Mouse (Mus musculus) adrenal gland, postnatal 14 days (tissue): ENCODE results near the gene Camk1. TPM values are rescaled to one million over a fixed set of nuclear protein-coding genes. Genes with fewer than 3 reads are reported as not detected.
A peak's percentile ranks its signal among the peaks of the same experiment; 100 is the strongest.

Experiments
- DNase-seq: peaks from one replicate; pipeline ENCODE4 v3.0.0; 2021; ENCODE audit warnings: mixed read lengths
- total RNA-seq: library from RNA; stranded (reverse); gene quantifications from 2 replicates; pipeline ENCODE4 v1.2.3, GENCODE M21; 2021

Gene Camk1
- total RNA-seq, 1 experiment from 2014 or later, result 46.4 TPM

DNA sequence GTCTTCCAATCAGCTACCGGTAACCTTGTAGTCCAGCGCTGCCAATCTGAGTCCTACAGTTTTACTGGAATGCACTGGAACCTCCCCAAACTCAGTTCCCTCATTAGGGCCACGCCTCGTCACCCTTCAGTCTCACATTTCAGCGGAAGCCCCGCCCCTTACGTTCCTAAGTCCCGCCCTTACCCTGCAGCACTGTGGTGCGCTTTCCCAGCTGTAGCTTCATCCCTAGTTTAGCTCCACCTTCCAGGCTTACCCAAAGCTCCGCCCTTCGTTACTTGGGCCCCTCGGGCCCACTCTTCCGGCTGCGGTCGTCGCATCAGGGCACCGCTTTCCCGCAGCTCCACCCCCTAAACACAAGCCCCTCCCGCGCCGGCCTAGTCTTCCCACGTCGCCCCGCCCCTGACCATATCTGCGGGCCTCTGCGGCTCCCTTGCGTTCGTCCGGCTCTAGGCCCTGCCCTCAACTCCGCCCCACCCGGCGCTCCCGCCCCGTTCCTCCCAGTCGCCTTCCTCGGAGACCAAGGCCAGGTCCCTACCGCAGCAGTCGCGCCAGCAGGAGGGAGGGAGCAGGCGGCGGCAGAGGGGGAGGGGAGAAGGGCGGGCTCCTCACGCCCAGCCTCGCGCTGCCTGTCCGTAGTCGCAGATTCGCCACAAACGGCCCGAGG is 37.3 kb downstream of the Camk1 start:
- peak; percentile 100 for DNase-seq

DNA sequence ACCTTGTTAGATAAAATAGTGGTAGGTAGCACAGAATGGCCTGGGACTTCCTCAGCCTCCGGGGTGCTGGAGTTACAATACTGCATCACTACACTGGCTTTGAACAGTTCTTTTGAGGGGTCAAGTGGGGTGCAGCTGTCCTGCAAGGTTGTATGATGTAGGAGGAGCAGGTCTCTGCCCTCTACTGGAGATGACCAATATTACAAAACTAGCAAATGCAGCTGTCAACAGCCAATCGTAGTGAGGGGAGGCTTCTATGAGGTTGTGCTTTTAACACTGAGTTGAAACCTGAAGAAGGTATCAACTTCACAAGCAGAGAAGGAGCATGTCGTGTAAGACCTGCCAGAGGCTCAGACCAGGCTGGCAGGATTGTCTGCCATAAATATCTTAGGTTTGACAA is 41.5 kb downstream of the Camk1 start:
- no peak for DNase-seq

GRCm38 (mm10) chr6:113301350-113301749 is 42.4 kb downstream of the Camk1 start:
- no peak for DNase-seq

- no peak for DNase-seq
Measured at GRCm38 (mm10) chr6:113296639-113297038, 47.1 kb downstream of the Camk1 start.

DNA sequence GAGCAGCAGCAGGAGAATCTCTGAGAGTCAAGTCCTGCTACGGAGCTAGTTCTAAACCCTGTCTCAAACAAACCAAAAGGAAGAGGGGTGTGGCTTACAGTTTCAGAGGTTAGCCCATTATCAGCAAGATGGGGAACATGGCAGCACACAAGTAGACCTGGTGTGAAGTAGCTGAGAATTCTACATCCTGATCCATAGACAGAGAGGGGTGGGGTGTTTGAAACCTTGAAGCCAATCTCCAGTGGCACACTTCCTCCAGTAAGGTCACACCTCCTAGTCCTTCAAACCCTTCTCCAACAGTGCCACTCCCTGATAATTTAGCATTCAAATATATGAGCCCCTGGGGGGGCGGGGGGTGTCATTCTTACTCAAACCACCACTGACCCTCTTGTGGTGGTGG is 47.7 kb downstream of the Camk1 start:
- no peak for DNase-seq

DNA sequence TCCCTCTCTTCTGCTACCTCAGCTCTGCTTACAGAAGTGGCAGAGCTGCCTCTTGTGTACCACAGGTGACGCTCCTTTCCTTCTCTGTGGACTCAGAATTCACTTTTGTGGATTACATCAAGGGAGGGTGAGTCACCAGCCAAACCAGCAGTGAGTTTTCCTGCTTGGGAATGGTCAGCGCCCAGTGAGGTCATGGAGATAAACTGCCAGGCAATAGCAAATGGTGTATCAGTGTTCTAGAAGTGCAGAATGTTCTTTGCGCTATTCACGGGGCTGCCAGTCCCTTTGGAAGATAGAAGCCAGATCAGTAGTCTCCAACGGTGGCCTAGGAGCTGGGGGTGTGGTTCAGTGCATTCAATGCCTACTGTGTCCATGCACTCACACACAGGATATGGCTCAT is 50.8 kb downstream of the Camk1 start:
- no peak for DNase-seq

DNA sequence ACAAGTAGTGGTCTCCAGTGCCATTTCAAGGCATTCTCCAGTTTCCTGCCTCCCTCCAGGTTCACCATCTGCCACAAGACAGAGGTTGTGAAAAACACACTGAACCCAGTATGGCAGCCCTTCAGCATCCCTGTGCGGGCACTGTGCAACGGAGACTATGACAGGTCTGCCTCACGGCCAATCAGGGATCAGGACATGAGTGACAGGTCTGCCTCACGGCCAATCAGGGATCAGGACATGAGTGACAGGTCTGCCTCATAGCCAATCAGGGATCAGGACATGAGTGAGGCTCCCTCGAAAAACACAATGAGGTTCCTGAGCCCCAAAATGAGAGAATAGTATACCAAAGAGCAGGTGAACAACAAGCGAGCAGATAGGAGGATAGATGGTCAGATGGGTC is 53.4 kb downstream of the Camk1 start:
- DNase-seq, result no peak

DNA sequence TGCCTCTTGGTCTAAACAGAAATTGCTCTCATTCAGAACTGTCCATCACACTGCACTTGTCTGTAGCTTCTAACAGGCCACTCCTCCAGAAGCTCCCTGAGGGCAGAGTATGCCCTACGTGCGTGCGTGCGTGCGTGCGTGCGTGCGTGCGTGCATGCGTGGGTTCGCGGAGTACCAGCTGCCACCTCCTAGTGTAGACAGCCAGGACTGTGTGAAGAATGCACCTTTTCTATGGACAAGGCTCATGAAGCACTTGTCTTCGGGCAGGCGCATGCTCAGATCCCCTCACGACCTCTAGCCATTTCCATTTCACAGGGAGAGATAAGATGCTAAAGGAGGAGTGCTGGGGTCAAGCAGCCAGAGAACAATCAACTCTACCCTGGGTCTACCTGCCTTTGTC is 54.4 kb downstream of the Camk1 start:
- no peak for DNase-seq

GRCm38 (mm10) chr6:113287236-113287635 is 56.5 kb downstream of the Camk1 start:
- DNase-seq, result no peak

DNA sequence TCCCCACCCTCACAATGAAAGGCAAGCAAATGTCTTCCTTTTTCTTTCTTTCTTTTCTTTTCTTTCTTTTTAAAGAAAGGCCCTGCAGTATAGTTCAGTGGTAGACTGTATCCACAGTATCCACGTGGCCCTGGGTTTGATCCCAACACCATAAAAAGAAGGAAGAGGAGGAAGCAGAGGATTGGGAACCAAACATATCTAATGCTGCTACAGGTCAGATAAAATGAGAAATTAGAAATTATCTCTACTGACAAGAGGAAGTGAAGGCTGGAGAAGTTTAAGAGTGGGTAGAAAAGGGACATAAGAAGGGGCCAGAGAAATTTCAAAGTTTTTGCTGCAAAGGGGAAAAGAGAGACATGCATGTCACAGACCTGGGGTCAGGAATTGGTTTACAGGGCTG is 57.5 kb downstream of the Camk1 start:
- no peak for DNase-seq

DNA sequence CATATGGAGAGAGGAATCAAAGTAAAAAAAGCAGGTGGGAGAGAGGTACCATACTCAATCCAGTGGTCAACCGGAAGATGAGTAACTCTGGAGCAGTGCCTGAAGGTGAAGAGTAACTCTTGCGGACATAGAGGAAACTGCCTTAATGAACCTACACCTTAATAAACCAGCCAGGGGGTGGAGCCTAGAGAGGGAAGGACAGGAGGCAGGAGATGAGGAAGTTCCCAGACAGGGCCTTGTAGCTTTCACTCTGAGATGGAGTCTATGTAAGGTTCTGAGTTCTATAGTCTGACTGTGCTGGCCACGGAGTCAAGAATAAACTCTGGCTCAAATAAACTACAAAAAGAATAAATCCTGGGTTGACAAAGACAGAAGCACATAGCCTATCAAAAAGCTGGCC is 58.9 kb downstream of the Camk1 start:
- no peak for DNase-seq

Other genes with a start within 250 kb of the Camk1 start
- 4.1 and 4.2 TPM in 2 replicates for gene Lhfpl4, start 148.6 kb downstream of the Camk1 start, total RNA-seq
- gene Mtmr14, start 106.1 kb downstream of the Camk1 start, total RNA-seq, result 30.3 and 43.4 TPM in 2 replicates
- gene Cpne9, start 61.7 kb downstream of the Camk1 start, total RNA-seq, result 0.70 and 1.3 TPM in 2 replicates
- gene Brpf1, start 36.8 kb downstream of the Camk1 start, total RNA-seq, result 32.3 and 36.7 TPM in 2 replicates
- gene Ogg1, start 17.0 kb downstream of the Camk1 start, total RNA-seq, result 11.3 and 11.8 TPM in 2 replicates
- 34.9 and 35.5 TPM in 2 replicates for gene Tada3, start 33.9 kb upstream of the Camk1 start, total RNA-seq
- gene Arpc4, start 34.1 kb upstream of the Camk1 start, total RNA-seq, result 165 and 176 TPM in 2 replicates
- gene Ttll3, start 45.3 kb upstream of the Camk1 start, total RNA-seq, result 4.1 and 4.2 TPM in 2 replicates
- 11.3 and 16.9 TPM in 2 replicates for gene Rpusd3, start 75.4 kb upstream of the Camk1 start, total RNA-seq
- 388 and 421 TPM in 2 replicates for gene Cidec, start 91.8 kb upstream of the Camk1 start, total RNA-seq
- 54.1 and 54.8 TPM in 2 replicates for gene Jagn1, start 98.6 kb upstream of the Camk1 start, total RNA-seq
- 1.5 and 2.8 TPM in 2 replicates for gene Il17re, start 114.5 kb upstream of the Camk1 start, total RNA-seq
- gene Il17rc, start 127.4 kb upstream of the Camk1 start, total RNA-seq, result 18.2 and 19.3 TPM in 2 replicates
- 37.4 and 42.7 TPM in 2 replicates for gene Creld1, start 139.3 kb upstream of the Camk1 start, total RNA-seq
- gene Prrt3, start 157.9 kb upstream of the Camk1 start, total RNA-seq, result 0.15 and 0.23 TPM in 2 replicates
- gene Emc3, start 187.7 kb upstream of the Camk1 start, total RNA-seq, result 88.7 and 94.4 TPM in 2 replicates
- gene Fancd2, start 187.7 kb upstream of the Camk1 start, total RNA-seq, result 3.1 and 3.2 TPM in 2 replicates